Mouse (Mus musculus) spleen, embryonic (tissue): ENCODE data around the gene Zfp90.

Experiments
- CTCF ChIA-PET: fragments of 350-600 bp; sonication (Branson Sonifier 250); formaldehyde crosslinking; loops from one replicate; lab custom pipeline; 2022; lab: Charles Lee

Zfp90 gene

DNA sequence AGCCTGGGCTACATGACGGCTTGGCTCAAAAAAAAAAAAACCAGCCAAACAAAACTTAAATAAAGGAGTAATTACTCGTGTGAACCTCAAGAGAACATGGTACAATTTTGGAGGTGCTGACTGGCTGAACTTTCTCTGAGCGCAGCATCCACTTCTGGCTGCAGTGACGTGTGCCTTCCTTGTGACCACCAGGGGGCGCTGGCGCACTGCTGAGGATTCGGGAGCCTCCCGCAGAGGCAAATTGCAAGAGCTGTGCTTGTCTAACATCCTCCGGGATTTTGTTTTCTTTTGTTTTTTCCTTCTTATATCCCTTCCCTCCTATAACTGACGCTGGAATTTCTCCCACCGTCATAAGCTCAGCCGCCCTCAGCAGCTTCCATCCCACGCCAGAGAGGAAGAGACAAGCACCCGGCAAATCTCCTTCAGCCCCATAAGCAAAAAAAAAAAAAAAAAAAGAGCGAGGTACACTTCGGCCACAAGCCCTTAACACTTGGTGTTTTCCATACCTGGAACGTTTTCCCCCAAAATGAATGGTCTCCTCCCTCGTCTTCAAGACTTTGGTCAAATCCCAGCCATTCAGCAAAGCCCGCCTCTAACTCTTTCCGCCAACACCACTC lies 17.9 kb downstream of the Zfp90 start:
- CTCF ChIA-PET = interaction anchor here (0.5 to 1.3 kb wide), 6 partner anchors 9 to 1683 kb away, joined by 4 to 13 read pairs (median 5); no protein-coding TSS in a partner anchor

GRCm38 (mm10) chr8:106433667-106434066 lies 18.5 kb downstream of the Zfp90 start:
- CTCF ChIA-PET = interaction anchor here (0.5 to 1.3 kb wide), 5 partner anchors 8 to 1684 kb away, joined by 3 to 13 read pairs (median 4); no protein-coding TSS in a partner anchor

- CTCF ChIA-PET = interaction anchor here (0.6 kb wide), 1 partner anchor 381 kb away, joined by 19 read pairs; no protein-coding TSS in a partner anchor
Observed at GRCm38 (mm10) chr8:106437781-106438180, 22.7 kb downstream of the Zfp90 start.

GRCm38 (mm10) chr8:106440146-106440545 lies 25.0 kb downstream of the Zfp90 start:
- CTCF ChIA-PET = no interaction called here

DNA sequence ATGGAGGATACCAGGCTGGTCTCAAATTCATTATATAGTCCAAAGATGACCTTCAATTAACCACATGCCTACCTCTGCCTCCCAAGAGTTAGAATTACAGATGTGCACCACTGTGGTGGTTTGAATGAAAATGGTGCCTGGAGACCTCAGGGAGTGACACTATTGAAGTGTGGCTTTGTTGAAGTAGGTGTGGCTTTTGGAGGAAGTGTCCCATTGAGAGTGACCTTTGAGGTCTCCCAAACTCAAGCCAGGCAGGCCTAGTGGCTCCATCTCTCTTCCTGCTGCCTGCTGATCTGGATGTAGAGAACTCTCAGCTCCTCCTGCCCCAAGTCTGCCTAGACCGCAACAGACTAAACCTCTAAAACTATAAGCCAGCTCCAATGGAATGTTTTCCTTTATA lies 27.6 kb downstream of the Zfp90 start:
- CTCF ChIA-PET = interaction anchor here (0.5 kb wide), 1 partner anchor 10 kb away, joined by 6 read pairs; no protein-coding TSS in a partner anchor

DNA sequence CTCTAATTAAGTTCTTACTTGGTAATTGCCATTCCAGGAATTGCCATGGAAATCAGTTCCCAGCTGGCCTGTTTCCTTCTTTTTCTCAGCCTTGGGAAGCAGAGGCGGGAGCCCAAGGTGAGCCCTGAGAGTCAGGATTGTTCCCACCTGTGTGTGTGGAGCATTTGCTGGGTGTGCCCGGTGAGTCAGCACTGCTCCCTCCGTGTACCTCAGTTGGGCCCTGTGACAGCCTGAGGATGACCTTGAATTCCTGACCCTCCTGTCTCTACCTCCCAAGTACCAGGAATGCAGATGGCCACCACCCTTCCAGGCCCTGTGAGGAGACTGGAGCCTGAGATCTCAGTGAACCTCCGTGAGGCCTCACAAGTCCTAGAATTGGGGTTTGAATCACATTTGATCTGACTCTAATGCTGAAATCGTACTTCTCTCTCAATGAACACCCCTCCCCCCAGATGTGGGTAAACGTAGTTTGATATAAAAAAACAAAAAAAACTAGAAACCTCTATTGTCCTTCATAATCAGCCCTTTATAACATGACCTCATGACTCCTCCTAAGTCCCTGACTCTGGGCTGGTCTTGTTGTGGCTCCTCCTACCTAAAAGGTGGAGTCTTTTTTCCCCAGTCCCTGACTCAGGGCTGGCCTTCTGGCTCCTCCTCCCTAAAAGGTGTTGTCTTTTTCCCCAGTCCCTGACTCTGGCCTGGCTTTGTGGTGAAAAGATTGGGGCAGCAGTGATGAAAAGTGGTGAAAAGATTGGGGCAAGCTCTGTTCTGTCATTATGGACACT lies 36.4 kb downstream of the Zfp90 start:
- CTCF ChIA-PET = no interaction called here

DNA sequence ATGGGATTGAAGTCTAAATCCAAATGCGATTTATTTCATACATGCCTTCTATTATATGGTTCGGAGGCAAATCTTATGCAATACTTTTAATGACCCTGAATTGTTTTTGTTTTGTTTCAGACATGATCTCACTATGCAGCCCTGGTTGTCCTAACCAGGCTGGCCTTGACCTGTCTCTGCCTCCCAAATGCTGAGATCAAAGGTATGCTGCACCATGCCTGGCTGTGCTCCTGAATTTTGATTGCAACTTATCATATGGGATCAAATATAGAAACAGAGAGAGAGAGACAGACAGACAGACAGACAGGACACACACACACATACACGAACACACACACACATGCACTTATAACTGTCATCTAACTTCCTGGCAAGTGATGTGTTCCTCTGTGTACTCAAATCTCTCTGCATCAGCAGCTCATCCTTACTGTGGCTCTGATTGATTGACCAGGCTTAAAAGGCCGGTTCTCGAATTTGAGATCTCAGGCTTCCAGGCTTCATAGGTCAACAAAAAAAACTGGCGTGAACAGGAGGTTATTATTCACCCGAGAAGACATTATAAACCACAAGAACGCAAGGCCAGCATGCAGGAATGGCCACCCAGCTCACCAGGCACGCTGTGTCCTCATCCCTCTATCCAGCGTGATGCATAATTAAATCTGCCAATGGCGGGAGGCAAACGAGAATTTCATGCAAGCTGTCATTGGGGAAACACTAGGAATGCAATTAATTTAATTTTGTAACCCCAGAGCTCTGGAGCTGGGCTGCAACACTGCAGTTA lies 37.8 kb downstream of the Zfp90 start:
- CTCF ChIA-PET = no interaction called here

DNA sequence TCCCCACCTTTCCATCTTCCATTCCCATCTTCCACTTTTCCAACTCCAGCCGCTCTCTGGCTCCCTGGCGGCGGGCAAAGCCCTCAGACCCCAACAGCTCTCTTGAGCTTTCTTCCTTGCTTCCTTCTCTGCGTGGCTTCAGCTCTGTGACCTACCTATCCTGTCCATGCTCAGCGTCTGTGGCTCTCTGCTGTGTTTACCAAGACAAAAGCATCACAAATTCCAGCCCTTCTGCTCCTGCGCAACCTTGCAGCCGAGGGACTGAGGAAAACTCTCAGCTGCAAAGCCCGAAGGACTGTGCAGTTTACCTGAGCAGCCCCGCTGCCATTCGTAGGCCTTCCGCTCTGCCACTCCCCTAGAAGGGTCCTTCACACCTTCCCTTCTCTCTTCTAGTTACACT lies 38.9 kb downstream of the Zfp90 start:
- CTCF ChIA-PET = no interaction called here

- CTCF ChIA-PET = no interaction called here
Observed at GRCm38 (mm10) chr8:106462131-106462530, 47.0 kb downstream of the Zfp90 start.

- CTCF ChIA-PET = no interaction called here
Observed at GRCm38 (mm10) chr8:106463795-106464194, 48.7 kb downstream of the Zfp90 start.

DNA sequence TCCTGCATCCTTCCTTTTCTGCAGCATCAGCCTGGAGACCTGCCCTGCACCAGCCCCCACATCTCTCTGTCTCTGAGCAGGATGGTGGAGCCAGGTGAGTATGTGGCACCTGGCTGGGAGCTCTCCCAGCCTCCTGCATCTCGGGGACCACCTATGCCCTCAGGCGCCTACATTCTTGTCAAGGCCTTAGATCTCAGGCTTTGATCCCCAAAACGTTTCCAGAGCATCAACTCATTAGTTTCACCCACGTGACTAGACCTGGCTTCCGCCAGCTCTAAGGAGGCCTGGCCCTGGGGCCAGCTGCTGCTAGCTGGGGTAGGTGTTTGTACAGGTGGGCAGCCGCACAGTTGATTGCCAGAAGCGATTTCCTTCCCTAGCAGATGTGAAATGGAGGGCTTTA lies 54.4 kb downstream of the Zfp90 start:
- CTCF ChIA-PET = no interaction called here

GRCm38 (mm10) chr8:106474001-106474400 lies 58.9 kb downstream of the Zfp90 start:
- CTCF ChIA-PET = no interaction called here
